Mouse (Mus musculus) bone marrow, adult 2 months (tissue): Measurements from ENCODE around the gene Olfr149. TPM values are rescaled to one million over a fixed set of nuclear protein-coding genes. Genes with fewer than 3 reads are reported as not detected.
"Not testable (repeated sequence)": the region's sequence is repeated elsewhere in the genome, so short reads cannot be mapped to it uniquely, and the experiment has no call there.

Experiments used
- H3K27ac ChIP-seq: fragments of 200-500 bp; 2 replicates; pipeline ENCODE4 v1.5.1; 2012; ENCODE audit warnings: low read depth, mild to moderate bottlenecking, control low read depth, inconsistent platforms, low read length; ENCODE audit not compliant: control insufficient read depth, poor library complexity, insufficient read depth
- H3K4me1 ChIP-seq: fragments of 200-500 bp; 2 replicates; pipeline ENCODE4 v1.6.1; 2011; ENCODE audit warnings: low read length; ENCODE audit not compliant: control insufficient read depth, insufficient read depth
- H3K4me3 ChIP-seq: fragments of 200-500 bp; replicated peaks from 2 replicates; pipeline ENCODE3; 2011; ENCODE audit warnings: mild to moderate bottlenecking, low read depth, low read length, control low read depth; ENCODE audit not compliant: control insufficient read depth
- CTCF ChIP-seq: fragments of 200-500 bp; IDR thresholded peaks from 2 replicates; pipeline ENCODE4 v1.5.1; 2011; ENCODE audit warnings: low read length, control low read depth; ENCODE audit not compliant: control insufficient read depth, insufficient read depth
- POLR2A ChIP-seq: fragments of 200-500 bp; IDR thresholded peaks from 2 replicates; pipeline ENCODE4 v1.6.1; 2011; ENCODE audit warnings: low read depth, mild to moderate bottlenecking, control low read depth, low read length, borderline replicate concordance; ENCODE audit not compliant: control insufficient read depth
- WGBS: fragments of 180-500 bp; shearing (Covaris S2); methylation state at CpG from one replicate; pipeline ENCODE4 v1.1.7; 2018; 5-methylcytosine and 5-hydroxymethylcytosine counted together
- polyA plus RNA-seq: library from polyadenylated mRNA; stranded (reverse); fragments of >200 nt; gene quantifications from 2 replicates; pipeline ENCODE4 v1.2.4, GENCODE M21; 2011; ENCODE audit warnings: low replicate concordance; ENCODE audit not compliant: missing spikeins, insufficient read depth, insufficient read length

Gene Olfr149
- polyA plus RNA-seq: not detected in 2 replicates

- no peaks in the 10 kb centered on the region for H3K4me1 ChIP-seq
- TF ChIP-seq CTCF (no peak), POLR2A (no peak)
- no peak within 1 kb of the TSS for H3K4me3 ChIP-seq
- no peak within 1 kb of the TSS for H3K27ac ChIP-seq
Observed at GRCm38 (mm10) chr9:39707017-39707416, at the start of gene Olfr149. Olfr149 (minus strand) TSS chr9:39707117.

GRCm38 (mm10) chr9:39746428-39746827, 39.5 kb upstream of the Olfr149 start:
- no peak for TF ChIP-seq CTCF
- TF ChIP-seq POLR2A: no peak
- no peak overlapping the region for H3K4me3 ChIP-seq
- H3K27ac ChIP-seq: no peak overlapping the region
- H3K4me1 ChIP-seq: no peaks in the 10 kb centered on the region
- WGBS: 77% methylated on average over 1 of the region's 1 CpGs

- Histone ChIP-seq H3K4me1 (no peaks in the 10 kb centered on the region), H3K27ac (no peak within 1 kb of the TSS), H3K4me3 (no peak within 1 kb of the TSS)
- TF ChIP-seq CTCF (no peak), POLR2A (no peak)
Observed at GRCm38 (mm10) chr9:39745949-39746348, 39.0 kb upstream of the Olfr149 start, which contains the start of gene Olfr967. Olfr967 (plus strand) TSS chr9:39746249.

- WGBS: 80% methylated on average over 1 of the region's 1 CpGs
- H3K4me3 ChIP-seq: no peak overlapping the region
- H3K27ac ChIP-seq: no peak overlapping the region
- no peaks in the 10 kb centered on the region for H3K4me1 ChIP-seq
- no peak for TF ChIP-seq CTCF
- TF ChIP-seq POLR2A: no peak
Observed at GRCm38 (mm10) chr9:39740741-39741140, 33.8 kb upstream of the Olfr149 start.

- TF ChIP-seq CTCF (no peak), POLR2A (no peak)
- H3K27ac ChIP-seq: no peak within 1 kb of the TSS
- H3K4me1 ChIP-seq: no peaks in the 10 kb centered on the region
Observed at GRCm38 (mm10) chr9:39730678-39731077, 23.8 kb upstream of the Olfr149 start, which contains the start of gene Olfr150. Olfr150 (plus strand) TSS chr9:39730978.

GRCm38 (mm10) chr9:39711053-39711452, 4.1 kb upstream of the Olfr149 start, which contains the start of gene Olfr965:
Olfr965 (plus strand) TSS chr9:39711353.
- TF ChIP-seq CTCF: no peak
- no peak for TF ChIP-seq POLR2A
- H3K4me3 ChIP-seq: no peak within 1 kb of the TSS

More at GRCm38 (mm10) chr9:39730678-39731077, 23.8 kb upstream of the Olfr149 start, which contains the start of gene Olfr150:
- no peak within 1 kb of the TSS for H3K4me3 ChIP-seq

GRCm38 (mm10) chr9:39708958-39709357, 2.0 kb upstream of the Olfr149 start:
- TF ChIP-seq POLR2A (no peak), CTCF (no peak)
- no peaks in the 10 kb centered on the region for H3K4me1 ChIP-seq
- H3K4me3 ChIP-seq: no peak overlapping the region
- 39% methylated on average over 3 of the region's 3 CpGs for WGBS
- no peak overlapping the region for H3K27ac ChIP-seq

More at GRCm38 (mm10) chr9:39711053-39711452, 4.1 kb upstream of the Olfr149 start, which contains the start of gene Olfr965:
- Histone ChIP-seq H3K4me1 (no peaks in the 10 kb centered on the region), H3K27ac (no peak within 1 kb of the TSS)

- H3K27ac ChIP-seq, H3K4me3 ChIP-seq, H3K4me1 ChIP-seq: not testable (repeated sequence)
- 88% methylated on average over 8 of the region's 8 CpGs for WGBS
Observed at GRCm38 (mm10) chr9:39701123-39701522, 5.8 kb downstream of the Olfr149 start.

GRCm38 (mm10) chr9:39679280-39679679, 27.6 kb downstream of the Olfr149 start:
- Histone ChIP-seq H3K4me1 (no peaks in the 10 kb centered on the region), H3K27ac (no peak overlapping the region), H3K4me3 (no peak overlapping the region)
- no peak for TF ChIP-seq POLR2A
- no peak for TF ChIP-seq CTCF
- WGBS: 4% methylated on average over 2 of the region's 2 CpGs
